ENCODE assay signal across 8 mouse cellular contexts in the genomic region with DNA sequence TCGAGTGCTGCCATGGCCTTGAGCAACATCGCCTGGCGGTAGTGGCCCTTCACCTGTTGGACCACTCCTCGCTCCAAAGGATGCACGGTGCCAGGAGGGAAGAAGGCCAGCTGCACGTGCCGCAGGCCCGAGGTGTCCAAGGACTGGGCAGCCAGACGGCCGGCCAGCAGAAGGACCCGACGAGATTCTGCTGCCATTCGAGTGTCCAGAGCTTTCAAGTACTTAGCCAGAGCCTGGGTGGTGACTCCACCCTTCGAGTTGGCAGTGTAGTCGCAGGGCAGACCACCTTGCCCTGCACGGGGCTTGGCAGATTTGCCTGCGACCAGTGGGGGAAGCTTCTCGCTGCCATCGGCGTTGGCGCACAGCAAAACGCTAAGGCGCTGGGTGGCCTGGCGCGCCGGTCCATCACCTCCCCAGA. TPM values are rescaled to one million over a fixed set of nuclear protein-coding genes. Genes with fewer than 3 reads are reported as not detected.
A peak's percentile ranks its signal among the peaks of the same experiment; 100 is the strongest.
DNase-seq lines count a peak whose midpoint lies in the region; ATAC-seq and TF ChIP-seq lines count a peak whose summit lies in the region.

No protein-coding gene starts in this region.

- H3K9me3 ChIP-seq in E14TG2a.4 (ENCODE audit: low read length) = no peaks in the 10 kb centered on the region
- no peaks in the 10 kb centered on the region for H3K9me3 ChIP-seq in intestine, embryonic 15.5 days
- no peaks in the 10 kb centered on the region for H3K9me3 ChIP-seq in lung, postnatal 0 days (ENCODE audit: low read length)

- no peaks in the 10 kb centered on the region for H3K27me3 ChIP-seq in heart, adult 2 months (ENCODE audit: control insufficient read depth, insufficient read depth, low read length)
- H3K27me3 ChIP-seq in E14TG2a.4 (ENCODE audit: insufficient read depth, low read length) = peaks cover 2% of the 10 kb centered on the region; the same call in 1 of the 2 replicates
- H3K27me3 ChIP-seq in intestine, embryonic 15.5 days (replicated peaks) = no peaks in the 10 kb centered on the region
- no peaks in the 10 kb centered on the region for H3K27me3 ChIP-seq in lung, postnatal 0 days (replicated peaks; ENCODE audit: insufficient read depth, low read length)

- peak overlapping the region; percentile 99 for H3K9ac ChIP-seq in heart, adult 2 months (ENCODE audit: low read depth, low read length)
- peak overlapping the region; percentile 91 for H3K9ac ChIP-seq in intestine, embryonic 15.5 days
- H3K9ac ChIP-seq in lung, postnatal 0 days (replicated peaks; ENCODE audit: low read depth) = peak overlapping the region; percentile 87

- no peak for ATAC-seq in intestine, embryonic 15.5 days
- no peak for ATAC-seq in lung, postnatal 0 days

- H3K27ac ChIP-seq in heart, adult 2 months = peak overlapping the region; percentile 90
- no peak overlapping the region for H3K27ac ChIP-seq in embryonic fibroblast, embryonic 13.5 days (ENCODE audit: insufficient read depth, low read length)
- H3K27ac ChIP-seq in intestine, embryonic 15.5 days = peak overlapping the region; percentile 92
- peak overlapping the region; percentile 96 for H3K27ac ChIP-seq in lung, postnatal 0 days (ENCODE audit: low read length)

- TF ChIP-seq CTCF in heart, adult 2 months (IDR thresholded peaks at IDR 0.05) = no peak
- TF ChIP-seq CTCF in E14TG2a.4 (conservative IDR thresholded peaks at IDR 0.05; ENCODE audit: low read length) = no peak
- no peak for TF ChIP-seq CTCF in embryonic fibroblast, embryonic 13.5 days (IDR thresholded peaks at IDR 0.05; ENCODE audit: borderline replicate concordance, insufficient read depth, low read length)
- no peak for TF ChIP-seq CTCF in lung, postnatal 0 days (IDR thresholded peaks at IDR 0.05)

- WGBS in heart, adult 2 months = 17% methylated on average over 26 of the region's 26 CpGs
- WGBS in intestine, embryonic 15.5 days = 26% methylated on average over 26 of the region's 26 CpGs
- 24% methylated on average over 23 of the region's 26 CpGs for WGBS in lung, postnatal 0 days

- no peak for TF ChIP-seq POLR2A in heart, adult 2 months (IDR thresholded peaks at IDR 0.05; ENCODE audit: insufficient read depth, low read depth, low read length)
- TF ChIP-seq POLR2A in embryonic fibroblast, embryonic 13.5 days (IDR thresholded peaks at IDR 0.05; ENCODE audit: low read depth, low read length) = no peak

- peak overlapping the region; percentile 97 for H3K4me2 ChIP-seq in intestine, embryonic 15.5 days (replicated peaks)
- peak overlapping the region; percentile 95 for H3K4me2 ChIP-seq in lung, postnatal 0 days (replicated peaks; ENCODE audit: low read depth, low read length)

- H3K36me3 ChIP-seq in heart, adult 2 months (ENCODE audit: control insufficient read depth, insufficient read depth, low read length) = no peaks in the 10 kb centered on the region
- H3K36me3 ChIP-seq in E14TG2a.4 (ENCODE audit: insufficient read depth, low read length) = peaks cover 33% of the 10 kb centered on the region
- 0 out of 2 replicates have a peak, but pooled peaks cover 2% of the 10 kb centered on the region for H3K36me3 ChIP-seq in intestine, embryonic 15.5 days
- no peaks in the 10 kb centered on the region for H3K36me3 ChIP-seq in lung, postnatal 0 days (ENCODE audit: insufficient read depth, low read length)

- DNase-seq in heart, adult 2 months = no peak
- no peak for DNase-seq in heart, postnatal 25 days (ENCODE audit: low spot score)
- DNase-seq in lung, postnatal 0 days (ENCODE audit: low spot score) = peak; percentile 30
- no peak for DNase-seq in frontal cortex, adult 2 months (ENCODE audit: extremely low spot score in 1 of 2, low spot score in 1 of 2)
- no peak for DNase-seq in spleen, postnatal 14 days (ENCODE audit: low spot score in 2 of 2)

- peak overlapping the region; percentile 84 for H3K4me3 ChIP-seq in heart, adult 2 months
- H3K4me3 ChIP-seq in E14TG2a.4 (replicated peaks; ENCODE audit: low read length) = peak overlapping the region; percentile 92
- peak overlapping the region; percentile 72 for H3K4me3 ChIP-seq in embryonic fibroblast, embryonic 13.5 days (ENCODE audit: insufficient read depth, low read length)
- peak overlapping the region; percentile 80 for H3K4me3 ChIP-seq in intestine, embryonic 15.5 days (replicated peaks)
- peak overlapping the region; percentile 78 for H3K4me3 ChIP-seq in lung, postnatal 0 days (ENCODE audit: low read depth, low read length)

- intact Hi-C loops in heart, adult 2 months (cut with DNase I) = loop anchor here (10.0 kb wide), 1 partner anchor 344 kb away; no protein-coding TSS in a partner anchor
- intact Hi-C loops in heart, postnatal 25 days (cut with DNase I) = no loop called here

- H3K4me1 ChIP-seq in heart, adult 2 months (ENCODE audit: control insufficient read depth, insufficient read depth, low read length) = peaks cover 13% of the 10 kb centered on the region
- H3K4me1 ChIP-seq in E14TG2a.4 (replicated peaks; ENCODE audit: low read depth, low read length) = peaks cover 63% of the 10 kb centered on the region
- peaks cover 7% of the 10 kb centered on the region for H3K4me1 ChIP-seq in embryonic fibroblast, embryonic 13.5 days (ENCODE audit: control insufficient read depth, insufficient read depth, low read length)
- peaks cover 35% of the 10 kb centered on the region for H3K4me1 ChIP-seq in intestine, embryonic 15.5 days (replicated peaks)
- H3K4me1 ChIP-seq in lung, postnatal 0 days (ENCODE audit: insufficient read depth, low read depth, low read length) = peaks cover 24% of the 10 kb centered on the region

- peaks cover 8% of the 10 kb centered on the region for H3K79me2 ChIP-seq in heart, adult 2 months (replicated peaks; ENCODE audit: control insufficient read depth, insufficient read depth, low read length)

- TF ChIP-seq EP300 in heart, adult 2 months (IDR thresholded peaks at IDR 0.05; ENCODE audit: insufficient read depth, low read depth, low read length) = no peak
- no peak for TF ChIP-seq EP300 in lung, postnatal 0 days (IDR thresholded peaks at IDR 0.05)

RNA-seq across cellular contexts. Expression of gene Cenpb, which starts 1.0 kb away (rescaled TPM):
- total RNA-seq in heart, adult 2 months (2021) = 10 to 100 TPM; 71.9 to 92.6 TPM
- polyA plus RNA-seq in heart, adult 2 months (2012; rRNA removed) = 57.1 and 58.5 TPM in 2 replicates
- total RNA-seq in heart, postnatal 25 days (2021) = 10 to 100 TPM; 76.6 to 80.9 TPM
- 52.2 and 55.0 TPM in 2 replicates for polyA plus RNA-seq in embryonic fibroblast, embryonic 13.5 days (2011; ENCODE audit: insufficient read length, low read depth, missing spikeins)
- 12.5 and 12.6 TPM in 2 replicates for polyA plus RNA-seq in intestine, embryonic 15.5 days (2015; fragmentation: Nextera tagmentation; extraction: Ambion mirVana)
- 13.2 and 14.9 TPM in 2 replicates for polyA plus RNA-seq in lung, postnatal 0 days (2015; fragmentation: Nextera tagmentation; extraction: Ambion mirVana)
- 73.7 and 79.6 TPM in 2 replicates for polyA plus RNA-seq in frontal cortex, adult 2 months (2012; rRNA removed)

RNA-seq across cellular contexts. Expression of gene Cdc25b, which starts 7.9 kb away (rescaled TPM):
- 10 to 100 TPM in 1 of 2 experiments, 1 to 10 TPM in 1; 4.3 to 10.3 TPM for total RNA-seq in heart, adult 2 months (2021)
- 9.8 and 12.5 TPM in 2 replicates for polyA plus RNA-seq in heart, adult 2 months (2012; rRNA removed)
- total RNA-seq in heart, postnatal 25 days (2021) = 1 to 10 TPM; 6.1 to 8.1 TPM
- polyA plus RNA-seq in embryonic fibroblast, embryonic 13.5 days (2011; ENCODE audit: insufficient read length, low read depth, missing spikeins) = 19.4 and 33.1 TPM in 2 replicates
- polyA plus RNA-seq in intestine, embryonic 15.5 days (2015; fragmentation: Nextera tagmentation; extraction: Ambion mirVana) = 44.6 and 49.8 TPM in 2 replicates
- polyA plus RNA-seq in lung, postnatal 0 days (2015; fragmentation: Nextera tagmentation; extraction: Ambion mirVana) = 36.5 and 38.7 TPM in 2 replicates
- polyA plus RNA-seq in frontal cortex, adult 2 months (2012; rRNA removed) = 22.8 and 27.6 TPM in 2 replicates

RNA-seq across cellular contexts. Expression of gene Spef1, which starts 8.2 kb away (rescaled TPM):
- 1 to 10 TPM; 4.4 to 5.2 TPM for total RNA-seq in heart, adult 2 months (2021)
- 3.3 and 4.0 TPM in 2 replicates for polyA plus RNA-seq in heart, adult 2 months (2012; rRNA removed)
- total RNA-seq in heart, postnatal 25 days (2021) = 1 to 10 TPM; 7.1 to 8.7 TPM
- polyA plus RNA-seq in embryonic fibroblast, embryonic 13.5 days (2011; ENCODE audit: insufficient read length, low read depth, missing spikeins) = 4.4 and 10.8 TPM in 2 replicates
- 3.9 and 4.3 TPM in 2 replicates for polyA plus RNA-seq in intestine, embryonic 15.5 days (2015; fragmentation: Nextera tagmentation; extraction: Ambion mirVana)
- polyA plus RNA-seq in lung, postnatal 0 days (2015; fragmentation: Nextera tagmentation; extraction: Ambion mirVana) = 12.2 TPM in 2 replicates
- polyA plus RNA-seq in frontal cortex, adult 2 months (2012; rRNA removed) = 9.5 and 10.0 TPM in 2 replicates

RNA-seq across cellular contexts. Expression of gene 1700037H04Rik, which starts 19.0 kb away (rescaled TPM):
- 10 to 100 TPM in 1 of 2 experiments, 1 to 10 TPM in 1; 9.8 to 11.3 TPM for total RNA-seq in heart, adult 2 months (2021)
- 33.6 and 48.9 TPM in 2 replicates for polyA plus RNA-seq in heart, adult 2 months (2012; rRNA removed)
- total RNA-seq in heart, postnatal 25 days (2021) = 10 to 100 TPM; 11.5 to 12.2 TPM
- polyA plus RNA-seq in embryonic fibroblast, embryonic 13.5 days (2011; ENCODE audit: insufficient read length, low read depth, missing spikeins) = 29.0 and 34.0 TPM in 2 replicates
- 98.6 and 110 TPM in 2 replicates for polyA plus RNA-seq in intestine, embryonic 15.5 days (2015; fragmentation: Nextera tagmentation; extraction: Ambion mirVana)
- 28.3 and 32.8 TPM in 2 replicates for polyA plus RNA-seq in lung, postnatal 0 days (2015; fragmentation: Nextera tagmentation; extraction: Ambion mirVana)
- polyA plus RNA-seq in frontal cortex, adult 2 months (2012; rRNA removed) = 104 and 114 TPM in 2 replicates

RNA-seq across cellular contexts. Expression of gene Ap5s1, which starts 28.0 kb away (rescaled TPM):
- total RNA-seq in heart, adult 2 months (2021) = 10 to 100 TPM; 33.1 to 41.7 TPM
- polyA plus RNA-seq in heart, adult 2 months (2012; rRNA removed) = 71.4 and 121 TPM in 2 replicates
- total RNA-seq in heart, postnatal 25 days (2021) = 10 to 100 TPM; 34.4 to 42.7 TPM
- 13.0 and 13.8 TPM in 2 replicates for polyA plus RNA-seq in embryonic fibroblast, embryonic 13.5 days (2011; ENCODE audit: insufficient read length, low read depth, missing spikeins)
- 22.0 and 26.1 TPM in 2 replicates for polyA plus RNA-seq in intestine, embryonic 15.5 days (2015; fragmentation: Nextera tagmentation; extraction: Ambion mirVana)
- polyA plus RNA-seq in lung, postnatal 0 days (2015; fragmentation: Nextera tagmentation; extraction: Ambion mirVana) = 27.9 and 28.0 TPM in 2 replicates
- polyA plus RNA-seq in frontal cortex, adult 2 months (2012; rRNA removed) = 47.2 and 68.7 TPM in 2 replicates
